Mouse (Mus musculus): ENCODE data around the gene Rft1.

DNA sequence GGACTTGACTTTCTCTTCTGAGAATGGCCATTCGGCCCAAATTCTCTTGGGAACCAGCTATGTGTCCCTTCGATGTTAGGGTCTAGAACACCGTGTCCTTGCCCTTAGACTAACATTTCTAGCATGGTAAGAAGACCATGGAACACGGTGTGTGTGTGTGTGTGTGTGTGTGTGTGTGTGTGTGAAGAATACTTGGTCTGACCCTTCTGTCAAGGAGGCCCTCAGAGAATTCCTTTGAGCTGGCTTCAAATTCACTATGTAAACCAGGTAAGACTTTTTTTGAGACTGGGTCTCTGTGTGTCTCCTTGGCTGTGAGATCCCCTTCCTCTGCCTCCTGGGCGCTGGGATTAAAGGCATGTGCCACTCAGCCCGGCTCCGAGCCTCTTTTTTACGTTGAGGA is 31.6 kb upstream of the Rft1 start:
- TF ChIP-seq CTCF (IDR thresholded peaks at IDR 0.05; ENCODE audit: low read depth, low read length) (no peak), POLR2A (IDR thresholded peaks at IDR 0.05; ENCODE audit: borderline replicate concordance, low read depth, low read length) (no peak)
